Mouse (Mus musculus): ENCODE measurements around the gene Dmrt3. TPM values are rescaled to one million over a fixed set of nuclear protein-coding genes. Genes with fewer than 3 reads are reported as not detected.

Dmrt3 gene
- total and polyA plus RNA-seq, 2 experiments from 2014 or later = 1.5 to 2.1 TPM

DNA sequence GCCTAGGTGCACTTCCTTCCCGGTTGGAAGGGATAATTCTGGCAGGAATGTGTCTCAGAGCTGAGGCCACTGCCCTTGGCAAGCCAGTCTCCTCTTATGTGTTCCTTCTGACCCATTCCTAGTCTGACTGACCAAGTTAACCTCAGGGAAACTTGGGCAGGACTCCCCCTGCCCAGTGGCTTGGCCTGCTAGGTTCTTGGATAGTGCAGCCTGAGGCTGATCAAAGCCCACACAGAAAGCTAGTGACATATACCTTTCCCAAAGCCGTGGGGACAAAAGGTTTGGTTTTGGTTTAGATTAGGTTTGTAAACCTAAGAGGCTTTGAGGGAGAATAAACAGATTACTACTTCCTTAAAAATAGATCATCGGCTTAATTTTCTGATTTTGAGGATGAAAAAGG is 37.0 kb downstream of the Dmrt3 start:
- no peaks in the 10 kb centered on the region for H3K36me3 ChIP-seq (ENCODE audit: insufficient read depth)
- H3K9ac ChIP-seq = no peak overlapping the region
- no peaks in the 10 kb centered on the region for H3K9me3 ChIP-seq (ENCODE audit: low read length)
- TF ChIP-seq CTCF (IDR thresholded peaks at IDR 0.05; ENCODE audit: low read depth) = no peak
- H3K27me3 ChIP-seq (ENCODE audit: insufficient read depth, low read length) = no peaks in the 10 kb centered on the region
- no peaks in the 10 kb centered on the region for H3K4me1 ChIP-seq (ENCODE audit: insufficient read depth)
- no peak overlapping the region for H3K4me3 ChIP-seq (ENCODE audit: low read depth, low read length)
- no peak overlapping the region for H3K4me2 ChIP-seq (ENCODE audit: low read depth)
- ATAC-seq = no peak
- no peak for DNase-seq
- WGBS = 79% methylated on average over 3 of the region's 3 CpGs
- no peak overlapping the region for H3K27ac ChIP-seq (ENCODE audit: low read depth, low read length)

DNA sequence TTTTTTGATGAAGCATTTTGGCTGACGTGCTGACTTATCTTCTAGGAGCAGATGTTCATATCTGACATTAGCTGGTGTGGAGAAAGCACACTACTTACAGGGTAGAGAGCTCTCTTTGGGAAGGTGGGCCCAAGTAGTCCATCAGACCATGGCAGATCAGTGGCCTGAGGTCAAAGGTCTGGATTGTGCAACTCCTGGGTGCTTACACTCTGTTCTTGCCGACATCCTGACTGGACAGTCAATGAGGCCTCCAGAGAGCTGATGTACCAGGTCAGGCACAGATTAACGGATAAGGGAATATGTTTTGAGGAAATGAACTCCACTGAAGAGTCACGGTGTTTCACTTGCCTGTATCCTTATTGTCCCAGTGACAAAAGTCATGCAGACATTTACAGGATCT is 38.6 kb downstream of the Dmrt3 start:
- Histone ChIP-seq H3K4me2 (ENCODE audit: low read depth) (no peak overlapping the region), H3K9ac (no peak overlapping the region), H3K27ac (ENCODE audit: low read depth, low read length) (no peak overlapping the region), H3K4me1 (ENCODE audit: insufficient read depth) (no peaks in the 10 kb centered on the region), H3K27me3 (ENCODE audit: insufficient read depth, low read length) (no peaks in the 10 kb centered on the region), H3K4me3 (ENCODE audit: low read depth, low read length) (no peak overlapping the region), H3K36me3 (ENCODE audit: insufficient read depth) (no peaks in the 10 kb centered on the region), H3K9me3 (ENCODE audit: low read length) (no peaks in the 10 kb centered on the region)
- 79% methylated on average over 4 of the region's 4 CpGs for WGBS
- DNase-seq (no peak), ATAC-seq (no peak)
- no peak for TF ChIP-seq CTCF (IDR thresholded peaks at IDR 0.05; ENCODE audit: low read depth)

DNA sequence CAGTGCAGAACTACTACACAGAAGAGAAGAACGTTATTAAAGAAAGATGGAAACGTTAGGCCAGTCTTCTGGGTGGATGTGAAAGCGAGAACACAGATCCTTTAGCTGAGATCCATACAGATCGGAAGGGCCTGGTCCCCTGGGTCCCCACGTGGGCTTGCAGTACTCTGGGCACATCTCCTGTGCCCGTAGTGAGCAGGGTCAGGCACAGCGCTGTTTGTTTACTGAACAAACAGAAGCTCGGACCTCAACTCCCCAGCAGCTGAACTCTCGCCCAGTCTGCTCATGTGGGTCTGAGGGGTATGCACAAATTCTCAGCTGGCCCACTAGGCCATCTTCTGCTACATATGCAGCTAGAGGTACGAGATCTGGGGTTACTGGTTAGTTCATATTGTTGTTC is 40.4 kb downstream of the Dmrt3 start:
- ATAC-seq (no peak), DNase-seq (no peak)
- Histone ChIP-seq H3K27ac (ENCODE audit: low read depth, low read length) (no peak overlapping the region), H3K4me3 (ENCODE audit: low read depth, low read length) (no peak overlapping the region), H3K9ac (no peak overlapping the region), H3K27me3 (ENCODE audit: insufficient read depth, low read length) (no peaks in the 10 kb centered on the region), H3K9me3 (ENCODE audit: low read length) (no peaks in the 10 kb centered on the region), H3K36me3 (ENCODE audit: insufficient read depth) (no peaks in the 10 kb centered on the region), H3K4me2 (ENCODE audit: low read depth) (no peak overlapping the region), H3K4me1 (ENCODE audit: insufficient read depth) (no peaks in the 10 kb centered on the region)
- WGBS = 78% methylated on average over 10 of the region's 10 CpGs
- no peak for TF ChIP-seq CTCF (IDR thresholded peaks at IDR 0.05; ENCODE audit: low read depth)

DNA sequence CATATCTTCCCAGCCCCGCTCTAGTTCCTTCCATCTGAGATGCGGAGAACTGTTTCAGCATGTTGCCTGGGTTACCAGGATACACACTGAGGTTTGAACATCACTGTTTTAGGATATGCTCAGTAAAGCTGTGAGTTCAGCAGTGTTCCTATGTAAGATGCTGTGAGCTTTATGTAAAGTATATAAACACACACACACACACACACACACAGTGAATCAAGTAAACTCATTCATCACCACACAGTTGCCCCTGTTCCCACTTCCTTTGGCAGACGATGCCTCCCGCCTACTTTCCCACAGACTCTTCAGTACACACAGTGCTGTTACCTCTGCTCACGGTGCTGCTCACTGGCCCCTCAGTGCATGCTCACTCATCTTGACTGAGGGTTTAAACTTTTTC is 42.5 kb downstream of the Dmrt3 start:
- ATAC-seq (peak; percentile 71), DNase-seq (peak; percentile 39)
- Histone ChIP-seq H3K27ac (ENCODE audit: low read depth, low read length) (no peak overlapping the region), H3K9ac (no peak overlapping the region), H3K27me3 (ENCODE audit: insufficient read depth, low read length) (no peaks in the 10 kb centered on the region), H3K4me2 (ENCODE audit: low read depth) (no peak overlapping the region), H3K9me3 (ENCODE audit: low read length) (no peaks in the 10 kb centered on the region), H3K4me3 (ENCODE audit: low read depth, low read length) (no peak overlapping the region), H3K36me3 (ENCODE audit: insufficient read depth) (no peaks in the 10 kb centered on the region), H3K4me1 (ENCODE audit: insufficient read depth) (no peaks in the 10 kb centered on the region)
- 57% methylated on average over 5 of the region's 5 CpGs for WGBS
- TF ChIP-seq CTCF (IDR thresholded peaks at IDR 0.05; ENCODE audit: low read depth) = no peak

DNA sequence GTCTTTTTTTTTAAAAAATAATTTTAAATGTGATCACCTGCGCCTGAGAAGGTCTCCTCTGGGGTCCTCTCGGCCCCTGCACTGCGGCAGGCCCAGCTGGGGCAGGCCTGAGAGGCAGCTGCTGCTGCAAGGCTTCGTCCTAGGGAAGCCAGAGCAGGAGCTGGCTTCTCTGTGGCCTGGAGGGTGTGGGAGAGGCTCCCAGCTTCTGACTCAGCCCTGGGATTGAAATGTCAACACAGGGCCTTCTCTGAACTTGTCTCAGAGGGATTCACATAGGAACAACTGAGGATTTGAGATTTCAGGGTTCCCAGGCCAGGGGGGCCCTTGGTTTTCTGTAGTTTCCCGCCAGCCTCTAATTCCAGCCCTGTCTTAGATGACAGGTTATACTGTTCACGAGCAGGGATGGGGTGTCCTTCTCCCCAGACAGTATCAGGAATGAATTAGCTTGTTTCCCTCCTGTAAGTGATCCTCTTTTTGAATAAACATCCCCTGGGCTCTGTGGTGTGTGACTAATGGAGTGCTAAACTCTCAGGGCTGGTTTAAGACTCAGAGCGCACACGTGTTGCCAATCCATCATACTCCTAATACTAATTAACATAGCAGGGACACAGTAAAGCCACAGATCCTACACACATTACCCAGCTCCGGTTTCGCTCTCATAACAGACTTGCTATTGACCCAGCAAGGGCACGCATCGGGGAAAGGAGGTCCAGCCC is 44.1 kb downstream of the Dmrt3 start:
- no peak for TF ChIP-seq CTCF (IDR thresholded peaks at IDR 0.05; ENCODE audit: low read depth)
- no peak overlapping the region for H3K9ac ChIP-seq
- no peaks in the 10 kb centered on the region for H3K36me3 ChIP-seq (ENCODE audit: insufficient read depth)
- H3K27me3 ChIP-seq (ENCODE audit: insufficient read depth, low read length) = no peaks in the 10 kb centered on the region
- DNase-seq = no peak
- no peak overlapping the region for H3K27ac ChIP-seq (ENCODE audit: low read depth, low read length)
- no peak overlapping the region for H3K4me3 ChIP-seq (ENCODE audit: low read depth, low read length)
- no peaks in the 10 kb centered on the region for H3K4me1 ChIP-seq (ENCODE audit: insufficient read depth)
- no peak overlapping the region for H3K4me2 ChIP-seq (ENCODE audit: low read depth)
- no peaks in the 10 kb centered on the region for H3K9me3 ChIP-seq (ENCODE audit: low read length)
- ATAC-seq = no peak
- WGBS = 77% methylated on average over 12 of the region's 12 CpGs

DNA sequence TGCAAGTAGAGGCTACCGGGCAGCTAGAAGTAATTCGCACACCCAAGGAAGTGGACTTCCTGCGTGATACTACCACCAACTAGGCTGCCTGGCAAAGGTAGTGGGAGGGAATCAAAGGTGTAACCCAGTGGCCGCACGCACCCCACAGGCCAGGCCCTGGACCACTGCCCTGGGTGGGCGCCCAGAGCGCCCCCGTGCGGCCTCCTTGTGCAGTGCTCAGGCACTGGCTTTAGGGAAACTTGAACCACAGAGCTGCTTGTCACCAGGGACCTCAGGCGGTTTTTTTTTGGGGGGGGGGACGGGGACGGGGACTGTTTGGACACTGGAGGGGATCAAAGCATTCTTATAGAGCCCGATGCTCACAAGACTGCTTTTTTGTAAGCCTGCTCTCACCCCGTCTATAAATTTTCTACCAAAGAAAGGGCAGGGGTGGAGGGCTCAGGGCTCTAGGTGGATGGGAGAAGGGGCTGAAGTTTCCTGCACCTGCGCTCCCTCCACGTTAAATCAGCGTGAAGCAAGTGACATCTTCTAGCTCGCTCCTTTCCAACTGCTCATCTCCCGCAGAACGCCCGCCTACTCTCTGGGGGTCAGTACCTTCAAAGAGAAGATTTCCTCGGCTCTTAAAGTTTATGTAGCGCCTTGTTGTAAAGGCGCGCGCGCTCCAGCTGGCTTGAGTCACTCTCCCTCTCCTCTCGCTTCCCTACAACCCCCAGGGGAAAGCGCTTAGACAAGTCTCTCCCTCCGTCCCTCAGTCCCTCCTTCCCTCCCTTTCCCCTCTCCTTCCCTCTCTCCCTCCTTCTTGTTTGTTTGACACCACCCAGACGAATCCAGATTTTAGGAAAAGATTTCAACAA is 55.6 kb downstream of the Dmrt3 start:
- Histone ChIP-seq H3K27ac (ENCODE audit: low read depth, low read length) (no peak overlapping the region), H3K36me3 (ENCODE audit: insufficient read depth) (no peaks in the 10 kb centered on the region), H3K9me3 (ENCODE audit: low read length) (no peaks in the 10 kb centered on the region), H3K9ac (no peak overlapping the region), H3K4me1 (ENCODE audit: insufficient read depth) (no peaks in the 10 kb centered on the region), H3K4me2 (ENCODE audit: low read depth) (no peak overlapping the region), H3K4me3 (ENCODE audit: low read depth, low read length) (no peak overlapping the region), H3K27me3 (ENCODE audit: insufficient read depth, low read length) (peaks cover 61% of the 10 kb centered on the region)
- no peak for TF ChIP-seq CTCF (IDR thresholded peaks at IDR 0.05; ENCODE audit: low read depth)
- ATAC-seq (no peak), DNase-seq (no peak)
- 3% methylated on average over 31 of the region's 31 CpGs for WGBS

DNA sequence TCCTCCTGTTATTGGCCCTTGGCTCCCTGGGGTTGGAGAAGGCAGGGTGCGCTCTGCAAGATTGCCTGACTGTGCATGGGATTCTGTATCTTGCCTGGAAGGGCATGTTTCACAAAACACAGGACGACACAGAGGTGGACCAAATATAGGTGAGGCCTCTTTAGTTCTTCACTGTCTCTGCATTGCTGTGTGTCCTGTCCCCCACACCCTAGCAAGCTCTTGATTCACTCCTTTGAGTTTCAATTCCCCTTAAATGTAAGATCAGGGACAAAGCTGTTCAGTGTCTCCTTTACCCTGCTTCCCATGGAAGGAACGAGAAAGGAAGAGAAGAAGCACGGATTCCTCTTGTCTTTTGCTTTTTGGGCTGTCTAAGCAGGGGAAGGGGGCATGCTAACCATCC is 57.7 kb downstream of the Dmrt3 start:
- Histone ChIP-seq H3K4me3 (ENCODE audit: low read depth, low read length) (no peak overlapping the region), H3K36me3 (ENCODE audit: insufficient read depth) (no peaks in the 10 kb centered on the region), H3K4me2 (ENCODE audit: low read depth) (no peak overlapping the region), H3K9me3 (ENCODE audit: low read length) (no peaks in the 10 kb centered on the region), H3K27ac (ENCODE audit: low read depth, low read length) (no peak overlapping the region), H3K9ac (no peak overlapping the region), H3K4me1 (ENCODE audit: insufficient read depth) (peaks cover 11% of the 10 kb centered on the region), H3K27me3 (ENCODE audit: insufficient read depth, low read length) (peaks cover 79% of the 10 kb centered on the region)
- no peak for ATAC-seq
- TF ChIP-seq CTCF (IDR thresholded peaks at IDR 0.05; ENCODE audit: low read depth) = no peak
- no peak for DNase-seq
- WGBS = 23% methylated on average over 4 of the region's 4 CpGs
